Mouse (Mus musculus) thymus, postnatal 25 days (tissue): ENCODE measurements around the gene Oard1.

Source experiments
- DNase-seq: peaks from one replicate; pipeline ENCODE4 v3.0.0; 2022

Oard1 gene

DNA sequence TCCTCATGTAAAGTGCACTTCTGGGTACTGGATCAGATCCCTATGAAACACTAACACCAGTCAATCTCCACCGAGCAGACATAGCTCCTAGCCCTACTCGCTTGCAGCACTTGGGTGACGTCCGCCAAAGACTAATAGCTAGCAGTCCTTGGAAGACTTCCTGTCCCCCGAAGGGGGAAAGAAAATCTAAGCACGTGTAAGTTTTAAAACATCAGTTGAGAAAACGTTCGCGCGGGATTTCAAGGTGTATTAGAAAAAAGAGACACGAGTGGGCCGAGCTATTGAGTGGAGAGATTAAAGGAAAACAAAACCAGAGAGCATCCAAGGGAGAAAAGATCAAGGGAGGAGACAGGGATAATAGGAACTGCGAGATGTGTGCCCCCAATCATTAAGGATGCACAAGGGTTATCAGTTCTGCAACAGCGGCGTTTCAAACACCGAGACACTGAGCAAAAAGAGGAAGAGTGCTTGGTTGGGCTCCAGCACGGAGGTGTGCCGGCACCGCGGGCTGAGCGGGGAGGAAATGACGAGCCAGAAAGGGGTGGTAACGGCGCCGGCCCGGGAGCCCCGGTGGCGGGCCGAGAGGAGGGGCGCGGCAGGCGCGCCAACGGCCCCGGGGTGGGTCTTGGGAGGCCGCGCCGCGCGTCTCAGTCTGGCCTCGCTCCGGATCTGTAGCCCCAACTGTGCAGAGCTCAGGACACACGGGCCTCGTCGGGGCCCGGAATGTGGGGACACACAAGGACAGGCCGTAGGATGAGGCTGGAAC lies 1.1 kb upstream of the Oard1 start:
- peak; percentile 86 for DNase-seq

DNA sequence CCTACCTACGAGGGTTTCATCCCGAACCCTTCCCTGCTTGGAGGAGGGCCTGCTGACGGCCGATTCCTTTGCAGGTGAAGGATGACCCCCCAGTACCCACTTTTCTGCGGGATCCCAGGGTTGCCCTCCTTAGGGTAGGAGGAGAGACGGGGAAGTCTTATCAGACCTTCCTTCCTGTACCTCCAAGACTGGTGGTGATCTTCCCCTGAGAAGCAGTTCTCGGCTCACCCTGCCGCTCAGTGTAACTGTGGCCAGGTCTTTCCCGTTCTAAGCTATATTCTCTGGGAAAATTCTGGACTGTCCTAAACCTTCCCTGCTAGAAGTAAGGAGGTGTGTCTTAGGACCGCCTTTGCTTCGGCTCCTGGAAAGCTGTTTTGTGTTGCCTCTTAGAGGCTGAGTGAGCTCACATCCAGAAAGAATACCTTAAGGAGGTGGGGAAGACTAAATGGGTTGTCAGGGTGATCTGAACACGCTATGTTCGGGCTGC lies 528 bp downstream of the Oard1 start:
- DNase-seq, result no peak

DNA sequence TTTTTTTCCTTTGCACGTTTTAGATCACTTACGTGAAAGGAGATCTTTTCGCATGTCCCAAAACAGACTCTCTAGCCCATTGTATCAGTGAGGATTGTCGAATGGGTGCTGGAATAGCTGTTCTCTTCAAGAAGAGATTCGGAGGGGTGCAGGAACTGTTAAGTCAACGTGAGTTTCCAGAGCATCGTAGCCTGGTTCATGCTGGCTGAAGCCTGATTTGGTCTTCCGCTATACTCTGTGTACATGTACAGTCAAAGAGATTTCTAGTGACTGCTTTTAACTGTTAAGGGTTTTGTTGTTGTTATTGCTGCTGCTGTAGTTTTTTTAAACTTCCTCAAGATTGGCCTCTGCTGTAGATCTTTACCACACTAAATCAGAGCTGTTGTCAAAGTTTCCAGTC lies 1.4 kb downstream of the Oard1 start:
- no peak for DNase-seq

DNA sequence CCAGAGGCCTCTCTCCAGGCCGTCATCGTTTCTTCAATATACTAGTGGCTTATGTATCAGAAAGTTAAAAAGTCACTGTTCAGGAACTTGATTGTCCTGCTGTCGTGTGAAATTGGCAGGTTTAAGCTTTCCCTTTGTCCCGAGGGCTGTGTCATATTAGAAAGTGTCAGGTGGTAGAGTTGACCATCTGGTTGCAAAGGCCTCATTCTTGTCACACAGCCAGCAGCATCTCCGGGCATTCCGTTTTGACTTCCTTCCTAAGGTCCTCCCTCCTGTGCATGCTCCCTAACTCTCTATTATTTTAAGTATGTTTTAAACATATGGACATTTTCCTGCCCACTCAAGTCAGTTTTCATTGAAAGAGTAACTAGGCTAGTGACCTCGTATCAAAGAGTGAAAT lies 6.2 kb downstream of the Oard1 start:
- no peak for DNase-seq

DNA sequence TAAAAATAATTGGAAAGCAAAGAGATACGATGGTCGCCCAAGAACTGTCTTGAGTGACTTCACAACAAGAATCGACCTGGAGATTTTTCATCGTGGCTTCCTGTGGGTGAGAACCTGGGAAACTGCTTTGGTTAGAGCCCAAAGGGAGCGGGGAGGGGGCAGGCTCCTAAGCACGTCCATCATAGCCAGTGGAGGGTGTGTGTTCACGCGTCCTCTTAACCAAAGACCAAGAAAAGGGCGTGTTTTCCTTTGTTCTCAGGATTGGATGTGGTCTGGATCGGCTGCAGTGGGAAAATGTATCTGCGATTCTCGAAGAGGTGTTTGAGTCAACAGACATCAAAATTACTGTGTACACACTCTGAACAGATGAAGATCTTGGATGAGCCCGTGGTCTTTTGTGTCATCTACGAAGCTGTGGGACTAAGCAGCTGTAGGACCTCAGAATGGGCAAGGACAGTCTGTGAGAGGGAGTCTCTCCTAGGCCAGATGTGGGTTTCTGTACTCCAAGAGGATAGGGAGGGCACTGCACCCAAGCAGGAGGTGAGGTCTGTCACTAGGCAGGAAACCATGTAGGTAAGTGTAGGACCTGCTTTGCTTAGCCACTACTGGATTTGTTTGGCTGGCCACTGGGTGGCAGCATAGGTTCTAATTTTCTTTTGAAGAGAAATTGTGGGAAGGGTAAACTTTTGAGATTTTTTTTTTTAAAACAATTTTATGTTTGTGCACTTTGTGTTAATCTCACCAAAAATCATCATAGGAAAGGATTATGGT lies 6.8 kb downstream of the Oard1 start:
- peak; percentile 81 for DNase-seq

DNA sequence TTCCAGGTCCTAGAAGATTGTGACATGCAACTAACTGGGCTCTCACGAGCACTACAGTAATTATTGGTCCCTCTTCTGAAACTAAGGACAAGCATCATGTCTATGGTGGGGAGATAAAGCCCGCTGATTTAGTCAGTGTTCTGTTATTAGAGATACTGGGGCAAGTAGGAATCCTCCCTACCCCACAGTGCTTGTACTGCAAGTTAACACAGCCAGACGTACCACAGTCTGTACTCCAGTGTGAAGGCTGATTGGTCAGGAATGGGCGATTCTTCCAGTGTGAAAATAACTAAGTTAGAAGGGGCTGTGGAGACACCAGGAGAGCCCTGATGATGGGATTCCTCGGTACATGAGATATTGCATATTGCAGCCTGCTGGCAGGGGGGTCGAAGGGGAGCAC lies 7.7 kb downstream of the Oard1 start:
- DNase-seq, result no peak

DNA sequence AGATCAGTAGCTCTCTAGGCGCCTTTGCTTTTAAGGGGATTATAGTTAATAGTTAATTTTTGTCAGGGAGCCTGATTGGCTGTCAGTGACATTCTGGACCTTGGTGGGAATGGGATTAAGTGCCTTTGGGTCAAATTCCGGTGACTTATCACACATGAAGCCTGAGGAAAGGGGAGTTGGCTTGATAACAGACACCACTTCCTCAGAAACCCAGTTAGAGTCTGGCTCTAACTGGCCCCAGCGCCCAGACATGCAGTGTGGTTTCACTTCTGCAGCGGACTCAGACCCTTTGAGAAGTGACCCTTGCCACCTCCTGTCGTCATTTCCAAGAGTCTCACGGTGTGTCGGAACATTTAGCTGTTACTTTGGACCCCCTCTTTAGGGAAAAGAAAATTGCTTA lies 8.4 kb downstream of the Oard1 start:
- no peak for DNase-seq

DNA sequence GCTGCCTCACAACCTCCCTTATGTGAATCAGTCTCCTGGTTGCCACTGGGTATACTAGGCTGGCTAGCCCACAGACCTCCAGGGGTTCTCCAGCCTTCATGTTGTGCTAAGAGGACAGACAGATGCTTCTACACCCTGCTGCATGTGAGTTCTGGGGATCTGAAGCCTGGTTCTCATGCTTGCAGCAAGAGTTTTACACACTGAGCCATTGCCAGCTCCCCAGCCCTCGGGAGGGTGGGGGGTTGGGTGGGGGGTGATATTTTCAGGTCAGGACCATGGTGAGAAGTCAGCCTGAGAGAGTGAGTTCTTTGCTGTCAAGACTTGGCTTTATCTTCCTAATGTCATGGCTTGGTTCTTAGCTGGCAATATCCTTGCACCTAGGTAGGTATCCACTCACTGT lies 9.0 kb downstream of the Oard1 start:
- no peak for DNase-seq

DNA sequence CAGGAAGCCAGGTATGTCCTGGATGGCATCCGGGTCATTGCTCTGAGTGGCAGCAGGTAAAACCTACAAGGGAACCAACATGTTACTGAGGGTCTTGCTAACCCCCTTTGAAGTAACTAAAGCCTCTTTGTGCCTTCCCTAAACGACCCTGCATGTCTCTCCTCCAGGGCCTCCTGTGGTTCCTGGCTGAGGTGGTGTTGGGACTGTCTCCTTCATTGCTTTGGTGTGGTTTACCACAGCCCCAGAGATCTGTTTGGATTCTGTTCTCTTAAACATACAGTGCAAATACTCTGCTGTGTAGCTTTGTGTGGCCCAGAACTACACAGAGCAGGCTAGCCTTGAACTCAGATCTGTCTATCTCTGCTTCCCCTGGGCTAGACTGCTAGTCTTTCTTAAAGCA lies 9.8 kb downstream of the Oard1 start:
- no peak for DNase-seq

DNA sequence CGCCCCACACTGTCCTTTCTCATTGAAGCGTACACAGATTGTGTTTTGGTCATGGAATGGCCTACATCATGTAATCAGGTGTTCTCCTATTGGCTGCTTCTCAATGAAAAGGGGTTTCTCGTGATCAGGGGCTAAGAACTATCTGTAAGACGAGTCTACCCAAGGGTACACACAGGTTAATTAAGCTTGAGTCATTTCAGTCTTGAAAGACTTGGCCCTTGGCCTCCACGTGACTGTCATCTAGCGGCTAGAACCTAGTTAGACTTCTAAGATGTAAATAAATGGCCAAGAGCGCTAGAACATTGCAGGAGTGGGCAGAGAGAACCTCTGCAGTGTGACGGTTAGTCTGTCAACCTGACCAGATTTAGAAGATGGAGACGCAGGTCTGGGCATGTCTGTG lies 14.4 kb downstream of the Oard1 start:
- no peak for DNase-seq

DNA sequence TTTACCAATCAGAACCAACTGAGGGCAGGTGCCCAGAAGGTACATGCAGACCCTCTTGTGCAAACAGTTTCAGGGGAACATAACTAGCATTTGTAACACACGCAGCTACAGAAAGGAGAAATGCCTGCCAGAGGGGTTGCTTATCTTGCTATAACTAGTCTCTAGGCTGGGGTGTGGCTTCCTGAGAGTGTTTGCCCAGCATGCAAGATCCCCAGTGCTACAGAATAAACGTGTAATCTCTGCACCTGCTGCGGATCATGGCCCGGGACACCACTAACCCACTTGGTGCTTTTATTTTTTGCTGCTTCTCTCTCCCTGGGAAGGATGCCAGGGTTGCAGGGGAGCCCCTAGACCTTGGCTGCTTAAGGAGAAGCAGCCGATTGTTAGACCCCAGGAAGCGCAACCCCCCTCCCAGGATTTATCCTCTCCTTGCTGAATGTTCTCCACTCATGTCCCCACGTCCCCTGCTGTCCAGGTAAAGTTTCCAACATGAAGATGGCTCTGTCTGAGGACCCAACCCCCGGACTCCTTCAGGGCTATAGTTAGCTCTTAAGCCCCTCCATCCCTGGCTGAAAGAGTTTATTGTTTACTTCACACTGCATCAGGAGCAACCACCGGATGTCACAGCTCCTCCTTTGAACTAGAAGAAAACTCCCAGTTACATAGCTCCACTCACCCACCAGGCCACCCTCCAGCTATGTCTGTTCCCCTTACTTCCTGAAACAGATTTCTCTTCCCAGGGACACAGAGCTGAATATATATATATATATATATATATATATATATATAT lies 16.2 kb downstream of the Oard1 start:
- DNase-seq, result peak; percentile 50

DNA sequence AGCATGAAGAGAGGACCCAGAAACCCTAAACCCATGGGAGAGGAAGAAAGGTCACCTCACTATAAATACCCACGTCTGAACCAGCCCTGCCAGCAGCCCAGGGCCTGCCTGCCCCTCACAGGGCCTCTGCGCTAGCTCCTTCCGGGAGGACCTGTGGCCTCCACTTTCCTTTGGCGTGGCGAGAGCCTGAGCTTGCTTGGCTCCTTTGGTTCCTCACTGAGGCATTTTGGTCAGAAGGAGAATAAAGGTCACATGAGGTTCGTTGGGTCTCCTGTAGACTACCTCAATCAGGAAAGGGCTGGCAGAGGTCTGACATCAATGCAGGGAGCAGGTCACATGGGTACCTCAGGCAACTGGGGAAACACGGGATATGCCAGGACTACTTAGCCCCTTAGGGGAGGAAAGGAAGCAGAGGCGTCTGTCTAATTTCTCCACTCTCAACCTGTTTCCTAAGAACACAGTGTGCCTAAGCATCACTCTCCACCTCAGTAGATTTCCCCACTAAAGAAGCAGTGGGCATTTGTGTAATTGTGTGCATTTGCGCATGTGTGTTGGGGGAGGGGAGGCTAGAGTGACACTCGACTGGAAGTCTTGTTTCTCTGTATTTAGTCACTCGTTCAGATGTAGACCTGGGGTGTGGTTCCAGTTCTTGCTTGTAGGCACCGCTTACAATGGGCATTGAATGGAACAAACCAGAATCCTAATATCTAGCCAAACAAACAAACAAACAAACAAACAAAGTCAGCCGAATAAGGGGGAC lies 17.4 kb downstream of the Oard1 start:
- no peak for DNase-seq

DNA sequence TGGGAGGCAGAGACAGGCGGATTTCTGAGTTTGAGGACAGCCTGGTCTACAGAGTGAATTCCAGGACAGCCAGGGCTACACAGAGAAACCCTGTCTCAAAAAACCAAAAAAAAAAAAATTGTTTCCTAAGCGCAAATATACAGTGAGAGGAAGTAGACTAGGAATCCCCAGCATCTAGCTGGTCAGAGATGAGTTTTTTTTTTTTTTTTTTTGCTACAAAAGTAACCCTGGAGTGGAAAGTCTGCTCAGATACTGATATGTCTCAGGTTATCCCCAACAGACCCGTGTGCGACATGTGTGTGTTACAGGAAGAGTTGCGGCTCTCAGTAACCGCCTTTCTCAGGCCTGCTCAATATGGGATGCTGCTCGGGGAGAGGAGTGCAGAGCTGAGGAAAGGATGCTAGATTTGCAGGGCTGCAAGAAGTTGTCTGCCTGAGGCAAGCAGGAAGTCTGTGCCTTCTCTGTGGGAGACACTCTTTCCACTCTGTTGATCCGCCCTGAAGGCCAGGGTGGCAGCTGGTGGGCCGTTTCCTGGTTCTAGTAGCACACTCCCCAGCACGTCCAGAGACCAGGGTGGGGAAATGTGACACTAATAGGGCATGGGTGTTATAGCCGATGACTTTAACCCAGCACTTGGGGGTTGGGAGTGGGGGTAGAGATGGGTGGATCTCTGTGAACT lies 18.2 kb downstream of the Oard1 start:
- peak; percentile 57 for DNase-seq

DNA sequence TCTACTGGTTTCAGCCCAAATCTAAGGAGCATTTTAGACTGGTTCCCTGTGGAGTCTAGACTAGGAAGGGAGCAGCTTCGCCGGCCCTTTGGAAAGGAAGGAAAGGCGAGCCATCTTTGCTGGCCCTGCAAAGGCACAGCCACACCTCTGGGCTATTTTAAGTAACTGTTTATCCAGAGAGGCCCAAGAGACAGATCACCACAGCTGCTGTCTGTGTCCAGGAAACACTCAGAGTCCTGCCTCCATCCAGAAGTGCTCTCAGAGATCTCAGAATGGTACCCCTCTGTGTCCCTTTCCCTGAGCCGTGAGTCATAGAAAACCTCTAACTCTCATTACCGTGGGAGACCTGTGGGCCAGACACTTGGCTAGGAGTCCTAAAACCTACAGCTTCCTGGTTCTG lies 20.6 kb downstream of the Oard1 start:
- no peak for DNase-seq

DNA sequence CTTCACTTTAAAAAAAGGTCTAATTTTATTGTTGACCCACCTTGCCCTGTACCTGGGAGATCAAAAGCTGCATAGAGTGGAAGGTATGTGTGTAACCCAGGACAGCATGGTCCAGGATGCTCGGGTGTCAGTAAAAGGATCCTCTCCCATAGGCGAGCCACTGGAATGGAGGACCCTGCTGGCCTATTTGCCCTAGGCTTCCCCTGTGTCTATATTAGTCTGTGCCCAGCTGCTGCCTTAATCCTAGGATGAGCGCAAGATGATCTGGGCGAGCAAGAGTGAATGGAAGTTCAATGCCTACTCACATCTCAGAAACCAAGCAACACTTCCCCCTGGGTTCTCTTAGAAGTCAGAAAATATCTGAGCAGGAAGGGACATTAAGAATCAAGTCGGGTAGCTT lies 21.2 kb downstream of the Oard1 start:
- no peak for DNase-seq

DNA sequence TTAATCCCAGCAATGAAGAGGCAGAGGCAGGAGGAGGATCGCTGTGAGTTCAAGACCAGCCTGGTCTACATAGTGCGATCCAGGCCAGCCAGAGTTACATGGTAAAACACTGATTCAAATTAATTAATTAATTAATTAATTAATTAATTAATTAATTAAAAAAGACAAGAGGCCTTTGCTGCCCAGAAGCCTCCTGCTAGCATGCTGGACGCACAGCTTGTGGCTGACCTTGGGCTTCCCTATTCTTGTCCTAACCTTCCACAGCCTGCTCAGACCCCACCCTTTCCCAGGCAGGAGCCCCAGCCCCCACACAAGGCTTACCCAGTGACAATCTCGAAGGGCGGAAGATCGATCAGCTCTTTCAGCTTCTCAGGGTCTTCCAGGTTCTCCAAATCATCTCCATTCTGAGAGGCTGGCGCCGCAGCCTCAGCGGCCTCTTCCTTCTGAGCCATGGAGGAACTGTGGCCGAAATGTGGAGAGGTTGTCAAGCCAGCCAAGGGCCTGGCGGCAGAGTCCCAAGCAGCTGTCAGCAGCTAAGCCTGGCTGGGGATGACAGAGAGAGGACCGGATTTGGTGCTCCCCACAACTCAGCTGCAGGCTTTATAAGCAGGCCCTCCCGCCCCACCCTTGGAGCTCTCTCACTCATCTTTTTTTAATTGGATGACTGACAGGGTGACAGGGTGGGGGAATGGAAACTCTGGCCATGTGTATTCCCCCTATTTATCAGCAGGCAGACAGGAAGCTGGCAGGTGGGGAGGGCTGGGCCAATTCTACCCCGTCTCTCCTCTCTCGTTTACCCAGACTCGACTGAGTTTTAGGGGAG lies 22.6 kb downstream of the Oard1 start, which contains the start of gene Apobec2:
Gene Apobec2, minus strand, starts transcription at position 773 of the 823 bp plus-strand sequence.
- no peak for DNase-seq

DNA sequence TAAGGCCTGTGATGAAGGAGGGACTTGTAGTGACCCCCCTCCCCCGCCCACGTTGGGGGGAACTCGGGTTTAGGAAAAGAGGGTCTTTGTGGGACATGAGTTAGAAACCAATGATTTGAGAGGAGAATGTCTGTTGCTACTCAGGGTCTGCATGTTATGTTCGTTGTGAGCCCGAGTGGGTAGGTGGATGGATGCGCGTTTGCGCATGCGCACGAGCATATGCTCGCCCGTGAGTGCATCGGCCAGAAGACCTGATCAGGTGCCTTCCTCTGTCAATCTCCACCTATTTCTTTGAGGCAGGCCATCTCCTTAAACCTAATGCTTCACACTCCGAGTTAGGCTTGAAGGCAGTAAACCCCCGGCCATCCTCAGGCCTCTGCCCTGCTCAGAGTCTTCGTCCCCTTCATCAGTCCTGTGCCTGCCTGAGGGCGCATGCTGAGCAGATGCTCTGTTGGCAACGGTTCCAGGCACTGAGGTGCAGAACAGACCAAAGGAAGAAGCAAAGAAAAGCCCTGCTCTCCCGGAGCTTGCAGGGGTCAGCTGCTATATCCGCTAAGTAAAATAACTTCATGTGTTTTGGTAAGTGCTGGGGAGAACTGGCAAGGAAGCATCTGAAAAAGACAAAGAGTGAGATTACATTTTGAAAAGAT lies 23.3 kb downstream of the Oard1 start:
- no peak for DNase-seq

DNA sequence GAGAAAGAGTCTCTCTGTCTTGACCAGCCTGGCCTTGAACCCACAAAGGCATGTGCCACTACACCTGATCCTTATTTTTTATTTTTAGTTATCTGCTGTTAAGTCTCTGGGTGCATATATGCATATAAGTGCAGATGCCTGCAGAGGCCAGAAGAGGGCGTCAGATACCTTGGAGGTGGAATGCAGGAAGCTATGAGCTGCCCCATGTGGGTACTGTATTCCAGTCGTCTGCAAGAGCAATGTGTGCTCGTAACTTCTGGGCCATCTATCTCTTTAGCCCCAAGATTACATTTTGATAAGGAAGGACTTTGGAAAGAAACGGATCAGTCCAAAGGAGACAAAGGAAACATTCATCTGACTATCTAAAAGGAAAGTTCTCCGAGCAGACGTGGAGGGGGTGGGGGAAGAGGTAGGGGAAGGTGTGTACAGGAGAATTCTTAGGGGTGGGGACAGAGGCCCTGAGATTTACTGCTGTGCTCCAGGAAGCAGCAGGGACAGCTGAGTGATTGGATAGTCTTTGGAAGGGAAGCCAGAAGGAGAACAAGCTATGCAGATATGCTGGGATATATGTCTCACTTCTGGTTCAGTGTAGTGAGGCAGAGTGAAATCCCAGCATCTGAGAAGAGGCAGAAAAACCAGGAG lies 24.0 kb downstream of the Oard1 start:
- no peak for DNase-seq

DNA sequence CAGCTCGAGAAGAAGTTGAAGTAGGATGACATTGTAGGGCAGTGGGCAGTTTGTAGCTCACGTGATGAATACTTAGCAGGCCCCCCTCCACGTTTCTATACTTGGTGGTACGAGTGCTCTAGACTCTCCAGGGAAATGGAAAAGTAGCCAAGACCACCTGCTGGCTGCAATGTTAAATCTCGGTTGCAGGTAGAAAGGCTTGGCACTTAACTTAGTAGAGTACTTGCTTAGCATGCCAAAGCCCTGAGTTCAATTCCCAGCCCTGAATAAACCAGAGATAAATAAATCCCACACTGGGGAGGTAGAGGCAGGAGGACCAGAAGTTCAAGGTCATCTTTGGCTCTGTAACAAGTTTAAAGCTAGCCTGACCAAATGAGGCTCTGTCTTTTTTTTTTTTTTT lies 24.7 kb downstream of the Oard1 start:
- DNase-seq, result no peak

DNA sequence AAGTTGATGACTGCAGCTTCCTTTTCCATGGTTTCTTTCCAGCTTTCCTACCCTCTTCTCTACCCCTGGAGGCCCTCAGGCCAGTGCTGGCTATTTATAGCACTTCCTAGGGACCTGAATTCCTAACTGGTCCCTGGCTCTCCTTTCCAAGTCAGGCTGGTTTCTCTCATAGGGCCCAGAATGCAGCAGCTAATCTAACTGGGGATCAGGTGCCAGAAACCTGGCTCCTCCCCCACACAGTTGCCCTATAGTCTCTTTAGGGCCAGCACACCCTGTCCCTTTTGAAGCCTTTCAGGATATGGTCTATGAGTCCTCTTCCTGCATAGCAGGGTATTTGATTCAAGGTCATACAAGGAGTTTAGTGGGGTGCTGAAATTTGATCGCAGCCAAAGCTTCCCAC lies 26.7 kb downstream of the Oard1 start:
- no peak for DNase-seq
